In genomic region chr1:106352801-106353511, GRCm38 (mm10) we compare ENCODE assay signal across 13 mouse cellular contexts.
A peak's percentile ranks its signal among the peaks of the same experiment; 100 is the strongest.
DNase-seq lines count a peak whose midpoint lies in the region; ATAC-seq lines count a peak whose summit lies in the region.
"Had no signal": no experiment of that assay in that cellular context is flagged by ENCODE, and none has a peak within 500 bp of the region (broad histone marks: within the 10 kb centered on the region; RNA-seq: fewer than 3 reads in every experiment).

No protein-coding gene starts in this region.

- ATAC-seq in forebrain, embryonic 11.5 days (replicated peaks; ENCODE audit: low FRiP score), result no peak

- no peak overlapping the region for H3K9ac ChIP-seq in forebrain, embryonic 11.5 days (ENCODE audit: low read length)
- H3K9ac ChIP-seq: heart, embryonic 13.5 days; hindbrain, embryonic 14.5 days had no signal

- no peak overlapping the region for H3K27ac ChIP-seq in forebrain, embryonic 11.5 days (ENCODE audit: low read depth, low read length)
- H3K27ac ChIP-seq: heart, embryonic 13.5 days; hindbrain, embryonic 14.5 days had no signal

- no peaks in the 10 kb centered on the region; the same call in 1 of the 2 replicates for H3K4me1 ChIP-seq in forebrain, embryonic 11.5 days (replicated peaks; ENCODE audit: control insufficient read depth, insufficient read depth, low read length)
- H3K4me1 ChIP-seq: heart, embryonic 13.5 days had no signal

- H3K9me3 ChIP-seq in forebrain, embryonic 11.5 days (ENCODE audit: control insufficient read depth, low read length), result no peaks in the 10 kb centered on the region
- H3K9me3 ChIP-seq: heart, embryonic 13.5 days had no signal

- WGBS in forebrain, embryonic 11.5 days, result 92% methylated on average over 2 of the region's 2 CpGs

- no peak overlapping the region for H3K4me3 ChIP-seq in forebrain, embryonic 11.5 days (ENCODE audit: low read depth, low read length)
- H3K4me3 ChIP-seq: erythroblast, embryonic 14.5 days; heart, embryonic 13.5 days; myocyte had no signal

- H3K36me3 ChIP-seq in forebrain, embryonic 11.5 days (ENCODE audit: control insufficient read depth, insufficient read depth, low read length), result no peaks in the 10 kb centered on the region; the same call in 1 of the 2 replicates

- no peaks in the 10 kb centered on the region for H3K27me3 ChIP-seq in forebrain, embryonic 11.5 days (ENCODE audit: control insufficient read depth, insufficient read depth, low read length)
- H3K27me3 ChIP-seq: heart, embryonic 13.5 days had no signal

- no peak overlapping the region for H3K4me2 ChIP-seq in forebrain, embryonic 11.5 days (ENCODE audit: low read depth, low read length, severe bottlenecking)
- H3K4me2 ChIP-seq: heart, embryonic 13.5 days; hindbrain, embryonic 14.5 days had no signal

- DNase-seq in layer of hippocampus, adult 8-10 months (ENCODE audit: low spot score in 2 of 2), result peak; percentile 25 to 26
- DNase-seq in layer of hippocampus, postnatal 36 days, result no peak
- DNase-seq in 3T3-L1 (ENCODE audit: low read depth, low spot score), result peak; percentile 60
- peak; percentile 29 for DNase-seq in NIH3T3 (ENCODE audit: low read depth)
- DNase-seq in cerebellum, postnatal 25 days, result peak; percentile 36 to 47
- no peak for DNase-seq in kidney, postnatal 25 days
- DNase-seq in forebrain, embryonic 11.5 days (ENCODE audit: low spot score), result no peak
- DNase-seq: gastrocnemius, postnatal 10 days; kidney, adult 8-10 months had no signal

Comparison
In these comparisons a context has a peak if more than half of its experiments do, and no peak if none do; other contexts are left out.
1. DNase-seq: peak in layer of hippocampus, adult 8-10 months (2 of 2), 3T3-L1 (single experiment), NIH3T3 (single experiment) and cerebellum, postnatal 25 days (2 of 2); none in layer of hippocampus, postnatal 36 days (0 of 2), kidney, postnatal 25 days (0 of 2) and forebrain, embryonic 11.5 days (single experiment).